ENCODE assay signal across 8 mouse cellular contexts in genomic region chr1:22805726-22806625, GRCm38 (mm10). TPM values are rescaled to one million over a fixed set of nuclear protein-coding genes. Genes with fewer than 3 reads are reported as not detected.
DNase-seq lines count a peak whose midpoint lies in the region; ATAC-seq lines count a peak whose summit lies in the region.

Gene Rims1, minus strand, starts transcription at chr1:22805994.

- peak within 1 kb of the TSS; percentile 83 for H3K4me2 ChIP-seq in forebrain, embryonic 16.5 days (ENCODE audit: low read length)

- peaks cover 26% of the 10 kb centered on the region for H3K4me1 ChIP-seq in forebrain, embryonic 16.5 days (replicated peaks; ENCODE audit: control insufficient read depth, insufficient read depth, low read length)

- H3K9ac ChIP-seq in forebrain, embryonic 16.5 days (replicated peaks; ENCODE audit: low read depth, low read length) = peak within 1 kb of the TSS; percentile 91

- no peaks in the 10 kb centered on the region for H3K36me3 ChIP-seq in forebrain, embryonic 16.5 days (ENCODE audit: control insufficient read depth, insufficient read depth)

- H3K27me3 ChIP-seq in forebrain, embryonic 16.5 days (replicated peaks; ENCODE audit: control insufficient read depth, insufficient read depth, low read length) = no peaks in the 10 kb centered on the region

- H3K27ac ChIP-seq in forebrain, embryonic 16.5 days (ENCODE audit: low read length) = peak within 1 kb of the TSS; percentile 85

- WGBS in forebrain, embryonic 16.5 days = under 1% methylated on average over 58 of the region's 76 CpGs

- H3K9me3 ChIP-seq in forebrain, embryonic 16.5 days (ENCODE audit: control insufficient read depth, low read length) = no peaks in the 10 kb centered on the region

- ATAC-seq in forebrain, embryonic 16.5 days = peak; percentile 95
- peak; percentile 58 to 66; a peak in 3 of 4 replicates for ATAC-seq in hematopoietic stem cell, adult 5-6 weeks (replicated peaks in 1 of 2; ENCODE audit: insufficient read depth in 1 of 2, low FRiP score in 2 of 2, low TSS enrichment in 1 of 2, low read depth in 1 of 2, poor library complexity in 2 of 2, severe bottlenecking in 2 of 2)

- H3K4me3 ChIP-seq in forebrain, embryonic 16.5 days (replicated peaks; ENCODE audit: low read length) = peak within 1 kb of the TSS; percentile 87

- DNase-seq in adrenal gland, adult 18-20 months (ENCODE audit: low spot score in 2 of 2) = peak; percentile 16 to 27
- DNase-seq in cerebellum, adult 18-20 months = peak; percentile 87 to 91
- DNase-seq in left cerebral cortex, adult 8-10 months (ENCODE audit: low spot score in 2 of 2) = peak; percentile 37 to 68
- DNase-seq in lung, postnatal 25 days (ENCODE audit: low spot score) = peak; percentile 1
- peak; percentile 61 to 69 for DNase-seq in right cerebral cortex, adult 2 months (ENCODE audit: low spot score in 2 of 2)
- DNase-seq in MN1 (ENCODE audit: low spot score) = no peak

RNA-seq across cellular contexts. Expression of gene Rims1, which starts in this region (rescaled TPM):
- under 1 TPM; 0.40 to 0.64 TPM for total RNA-seq in adrenal gland, adult 18-20 months (2021)
- polyA plus RNA-seq in forebrain, embryonic 16.5 days (2015; fragmentation: Nextera tagmentation; extraction: Ambion mirVana) = 8.3 and 10.3 TPM in 2 replicates
- not detected in 2 replicates for total RNA-seq in hematopoietic stem cell, adult 5-6 weeks (2017)
- 100 to 1,000 TPM; 310 to 353 (median 326) TPM for total RNA-seq in left cerebral cortex, adult 8-10 months (2022)

Comparison
In these comparisons a context has a peak if more than half of its experiments do, and no peak if none do; other contexts are left out.
1. RNA of gene Rims1 (total RNA-seq): 310 to 353 TPM in left cerebral cortex, adult 8-10 months; 0.40 to 0.64 TPM in adrenal gland, adult 18-20 months and not detected in hematopoietic stem cell, adult 5-6 weeks; every median in the first group is over 100 times any median in the second.
2. Peak in DNase-seq in adrenal gland, adult 18-20 months; RNA of the gene not detected or under 1 TPM.
3. Peak in ATAC-seq in hematopoietic stem cell, adult 5-6 weeks; RNA of the gene not detected or under 1 TPM.